Mouse (Mus musculus): ENCODE results near the gene Coa4.

Coa4 gene

DNA sequence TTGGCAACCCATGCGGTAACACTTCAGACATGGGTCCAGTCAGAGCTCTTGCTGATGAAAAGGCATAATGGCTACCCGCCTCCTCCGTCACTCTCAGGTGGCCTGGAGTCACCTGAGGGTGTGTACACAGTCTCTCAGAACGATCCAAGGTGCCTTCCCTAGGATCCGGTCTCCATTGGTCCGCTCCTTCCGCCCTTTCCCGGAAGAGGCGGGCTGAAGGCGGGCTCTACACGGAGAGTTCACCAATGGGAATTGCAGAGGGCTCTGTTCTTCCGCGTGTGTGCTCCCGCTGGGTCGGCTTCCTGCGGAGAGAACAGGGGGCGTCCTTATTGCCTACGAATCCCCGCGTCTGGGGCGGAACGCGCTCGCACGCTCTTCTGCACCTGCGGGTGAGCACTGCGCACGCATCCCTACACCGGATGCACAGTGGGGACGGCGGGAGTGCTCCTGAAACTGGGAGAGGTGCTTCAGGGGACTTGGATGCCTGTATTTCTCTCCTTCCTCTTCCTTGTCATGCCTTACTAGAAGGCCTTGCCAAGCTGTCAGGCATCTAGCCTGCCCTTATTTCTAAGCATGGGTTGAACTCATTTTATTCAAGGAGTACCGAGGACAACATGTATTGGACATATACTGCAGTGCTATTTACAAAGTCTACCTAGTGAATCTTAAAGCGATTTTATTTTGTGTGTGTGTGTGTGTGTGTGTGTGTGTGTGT is at the start of gene Coa4:
Gene Coa4, plus strand, starts transcription at position 268 of the 715 bp plus-strand sequence.
- DNase-seq (ENCODE audit: low spot score in 2 of 2): peak; percentile 78 to 79

GRCm38 (mm10) chr7:100487301-100487700 is 49.6 kb upstream of the Coa4 start:
- DNase-seq (ENCODE audit: low spot score in 2 of 2): no peak

DNA sequence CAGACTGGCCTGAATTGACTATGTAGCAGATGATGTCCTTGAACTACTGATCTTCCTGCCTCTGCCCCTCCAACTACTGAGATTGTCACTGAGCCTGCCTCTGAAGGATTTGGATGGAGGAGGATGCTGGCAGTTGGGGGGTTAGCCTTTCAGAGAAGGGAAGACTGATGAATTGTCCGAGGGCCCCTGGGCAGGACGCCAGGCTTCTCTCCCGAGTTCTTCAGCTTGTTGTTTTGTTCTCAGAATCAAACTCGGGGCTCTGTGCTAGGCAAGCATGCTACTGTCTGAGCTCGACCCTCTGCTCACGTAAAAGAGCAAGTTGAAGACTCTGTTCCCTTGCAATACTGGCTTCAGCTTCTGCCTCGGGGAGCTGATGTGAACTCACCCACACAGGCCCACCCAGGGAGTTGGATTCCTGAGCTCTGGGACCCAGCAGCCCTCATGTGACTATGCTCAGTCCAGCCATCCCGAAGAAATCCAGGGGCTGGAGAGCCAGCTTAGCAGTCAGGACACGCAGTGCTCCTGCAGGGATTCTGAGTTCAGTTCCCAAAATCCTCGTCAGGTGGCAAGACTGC is 48.3 kb upstream of the Coa4 start:
- no peak for DNase-seq (ENCODE audit: low spot score in 2 of 2)

DNA sequence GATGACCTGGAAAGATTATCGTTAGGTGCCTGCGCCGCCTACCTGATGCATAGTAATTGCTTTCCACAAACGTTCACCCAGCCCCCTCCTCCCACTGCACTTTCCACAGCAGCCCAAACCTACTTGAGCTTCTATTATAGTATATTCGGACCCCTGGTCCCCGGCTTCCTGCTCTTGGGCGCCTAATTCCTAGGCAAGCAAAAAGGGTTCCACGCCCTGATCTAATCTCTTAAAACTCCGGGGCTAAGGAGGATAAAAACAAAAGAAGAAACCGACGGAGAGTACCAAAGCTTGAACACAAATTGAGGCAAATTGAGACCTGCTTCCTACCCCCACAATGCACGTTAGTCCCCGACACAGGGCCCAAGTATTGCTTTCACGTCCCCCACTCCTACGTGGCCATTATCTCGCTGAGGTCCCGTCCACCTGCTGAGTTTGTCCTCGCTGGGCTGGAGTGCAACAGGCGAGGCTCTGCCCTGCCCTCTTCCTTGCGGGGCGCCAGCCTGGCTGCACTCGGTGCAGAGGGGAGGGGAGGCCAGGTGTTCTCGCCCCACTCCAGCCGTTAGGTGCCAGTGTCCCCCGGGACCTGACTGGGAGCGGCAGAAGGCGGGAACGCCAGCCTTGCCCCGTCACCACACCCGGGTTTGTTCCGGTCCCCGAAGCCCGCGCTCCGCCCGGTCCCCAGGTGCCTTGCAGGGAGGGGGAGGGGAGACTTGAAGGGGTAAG is 44.3 kb upstream of the Coa4 start:
- DNase-seq (ENCODE audit: low spot score in 2 of 2): no peak

GRCm38 (mm10) chr7:100493117-100493483 is 43.8 kb upstream of the Coa4 start, which contains the start of gene Ucp2:
Gene Ucp2, plus strand, starts transcription at chr7:100493337.
- DNase-seq (ENCODE audit: low spot score in 2 of 2): peak; percentile 86 to 89

DNA sequence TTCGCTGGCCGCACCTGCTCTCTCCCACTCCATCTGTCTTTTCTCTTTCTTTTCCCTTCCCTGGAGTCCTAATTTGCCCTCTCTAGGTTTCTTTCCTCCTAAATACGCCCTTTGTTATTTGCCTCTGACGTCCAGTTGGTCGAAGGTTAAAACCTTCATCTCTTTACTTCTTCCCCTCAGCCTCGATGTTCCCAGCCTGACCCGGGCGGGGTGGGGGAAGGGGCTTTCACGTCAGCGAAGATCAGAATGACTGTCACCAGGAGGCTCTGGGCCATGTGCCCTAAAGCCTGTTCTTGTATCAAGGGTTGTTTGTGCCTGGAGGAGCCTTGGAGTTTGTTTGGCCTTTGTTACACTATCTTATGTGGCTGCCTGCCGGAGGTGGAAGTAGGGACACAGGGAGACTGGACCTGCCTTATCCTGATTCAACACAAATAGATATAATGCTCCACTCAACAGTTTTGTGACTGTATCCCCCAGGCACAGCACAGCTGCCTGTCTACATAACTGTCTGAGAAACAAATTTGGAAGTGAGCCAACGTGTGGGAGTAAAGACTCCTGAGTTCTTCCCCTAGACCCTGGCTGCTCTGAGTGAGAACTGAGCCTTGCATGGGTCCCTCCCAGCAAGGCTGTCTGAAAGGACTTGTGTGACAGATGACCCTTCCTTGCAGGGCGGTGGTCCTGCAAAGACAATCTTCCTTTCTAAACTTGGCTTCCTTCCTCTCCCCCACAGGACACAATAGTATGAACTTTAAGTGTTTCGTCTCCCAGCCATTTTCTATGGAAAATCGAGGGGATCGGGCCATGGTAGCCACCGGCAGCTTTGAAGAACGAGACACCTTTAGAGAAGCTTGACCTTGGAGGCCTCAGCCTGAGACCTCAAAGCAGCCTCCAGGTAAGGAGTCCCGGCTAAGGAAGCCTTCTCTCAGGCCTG is 43.1 kb upstream of the Coa4 start:
- no peak for DNase-seq (ENCODE audit: low spot score in 2 of 2)

DNA sequence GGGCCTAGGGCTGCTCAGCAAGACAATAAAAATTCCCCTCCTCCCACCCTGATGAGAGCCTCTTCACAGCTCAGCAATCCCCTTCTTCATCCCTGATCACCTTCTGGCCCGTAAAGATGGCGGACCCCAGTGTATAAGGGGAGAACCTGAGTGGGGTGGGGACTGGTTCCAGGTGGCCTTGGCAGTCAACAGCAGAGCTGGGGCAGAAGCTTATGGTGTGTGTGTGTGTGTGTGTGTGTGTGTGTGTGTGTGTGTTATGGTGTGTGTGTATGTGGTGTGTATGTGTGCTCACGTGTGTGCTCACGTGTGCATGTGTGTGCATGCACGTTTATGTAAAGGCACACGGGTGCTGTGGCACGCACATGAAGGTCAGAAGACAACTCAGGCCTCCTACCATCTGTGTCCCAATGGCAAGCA is 42.4 kb upstream of the Coa4 start:
- DNase-seq (ENCODE audit: low spot score in 2 of 2): no peak

- no peak for DNase-seq (ENCODE audit: low spot score in 2 of 2)
Measured at GRCm38 (mm10) chr7:100495042-100495441, 41.8 kb upstream of the Coa4 start.

DNA sequence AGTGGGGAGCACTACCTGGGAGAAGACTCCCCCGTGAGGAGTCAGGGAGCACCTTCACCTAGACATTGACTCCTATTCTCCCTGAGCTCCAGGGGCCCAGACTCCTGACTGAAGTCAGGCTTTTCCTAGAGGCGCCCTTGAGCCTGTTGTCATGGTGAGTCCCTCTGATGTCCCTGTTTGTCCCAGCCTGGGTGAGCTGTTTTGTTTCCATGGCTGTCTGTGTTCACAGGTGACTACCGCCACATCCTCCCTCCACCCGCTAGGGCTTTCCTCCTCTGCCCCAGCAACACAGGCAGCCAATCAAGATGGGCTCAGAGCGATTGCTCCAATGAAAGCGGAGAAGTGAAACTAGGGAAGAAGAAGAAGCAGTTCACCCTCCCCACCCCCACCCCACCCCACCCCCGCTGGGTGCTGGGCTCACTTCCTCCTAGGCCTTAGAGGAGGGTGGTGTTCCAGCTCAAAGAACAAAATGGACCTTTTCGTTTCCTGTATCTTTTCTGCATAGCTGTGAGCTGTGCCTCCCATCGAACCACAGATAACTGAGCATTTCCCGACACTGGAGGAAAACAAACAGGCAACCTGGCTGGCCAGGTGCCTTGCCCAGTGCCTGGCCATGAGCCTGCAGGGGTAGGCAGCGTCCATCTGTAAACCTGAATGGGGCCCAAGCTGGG is 41.2 kb upstream of the Coa4 start:
- DNase-seq (ENCODE audit: low spot score in 2 of 2): peak in 1 of 2 experiments; percentile 62

GRCm38 (mm10) chr7:100496371-100496770 is 40.5 kb upstream of the Coa4 start:
- no peak for DNase-seq (ENCODE audit: low spot score in 2 of 2)

- DNase-seq (ENCODE audit: low spot score in 2 of 2): no peak
Measured at GRCm38 (mm10) chr7:100496791-100497190, 40.1 kb upstream of the Coa4 start.

DNA sequence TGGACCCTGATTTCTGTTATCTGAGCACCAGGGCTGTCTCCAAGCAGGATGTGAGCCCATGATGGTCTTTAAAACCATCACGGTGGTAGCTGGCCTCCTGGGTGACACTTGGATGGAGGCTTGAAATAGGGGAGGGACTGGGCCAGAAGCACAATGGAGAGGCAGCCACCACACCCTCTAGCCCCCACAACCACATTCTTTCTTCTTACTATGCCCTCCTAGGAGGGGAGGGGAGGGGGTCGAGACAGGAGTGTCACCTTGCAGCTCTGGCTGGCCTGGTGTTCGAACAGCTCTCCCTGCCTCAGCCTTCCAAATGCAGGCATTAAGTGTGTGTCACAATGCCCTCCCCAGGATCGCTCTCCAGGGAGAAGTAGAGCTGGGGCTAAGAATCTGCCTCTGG is 39.5 kb upstream of the Coa4 start:
- no peak for DNase-seq (ENCODE audit: low spot score in 2 of 2)

- no peak for DNase-seq (ENCODE audit: low spot score in 2 of 2)
Measured at GRCm38 (mm10) chr7:100497982-100498381, 38.9 kb upstream of the Coa4 start.

- DNase-seq (ENCODE audit: low spot score in 2 of 2): no peak
Measured at GRCm38 (mm10) chr7:100499465-100499864, 37.4 kb upstream of the Coa4 start.

DNA sequence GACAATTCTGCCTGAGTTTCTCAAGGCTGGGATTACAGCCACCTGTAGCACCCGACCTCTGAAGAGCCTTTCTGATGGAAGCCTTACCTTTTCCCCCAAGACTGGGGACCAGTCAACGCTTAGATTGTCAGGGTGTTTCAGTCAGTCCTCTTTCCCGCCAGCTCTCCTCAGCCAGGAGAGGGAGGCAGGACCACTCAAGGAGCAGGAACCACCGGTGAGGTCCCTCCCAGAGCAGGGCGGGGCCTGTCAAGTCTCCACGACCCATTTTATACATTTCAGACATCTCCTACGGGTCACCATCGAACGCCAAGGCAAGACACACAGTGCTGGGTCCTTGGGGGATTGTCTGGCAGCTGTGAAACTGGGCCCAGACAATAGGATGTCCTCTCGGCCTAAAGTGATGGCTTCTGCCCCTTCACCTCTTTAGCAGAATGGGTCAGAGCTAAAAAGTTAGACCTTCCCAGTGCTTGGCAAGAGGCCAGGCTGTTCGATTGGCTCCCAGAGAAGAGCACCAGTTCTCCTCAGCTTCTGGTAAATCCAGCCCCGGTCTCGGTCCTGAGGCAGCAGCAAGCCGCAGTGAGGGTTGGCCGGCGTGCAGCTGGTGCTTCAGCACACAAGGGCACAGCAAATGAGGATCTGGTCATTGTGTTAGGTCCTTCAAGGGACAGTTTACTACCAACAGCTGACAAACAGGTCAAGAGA is 36.4 kb upstream of the Coa4 start:
- no peak for DNase-seq (ENCODE audit: low spot score in 2 of 2)

GRCm38 (mm10) chr7:100501027-100501843 is 35.6 kb upstream of the Coa4 start:
- DNase-seq (ENCODE audit: low spot score in 2 of 2): no peak

GRCm38 (mm10) chr7:100501844-100502373 is 35.0 kb upstream of the Coa4 start:
- DNase-seq (ENCODE audit: low spot score in 2 of 2): no peak

DNA sequence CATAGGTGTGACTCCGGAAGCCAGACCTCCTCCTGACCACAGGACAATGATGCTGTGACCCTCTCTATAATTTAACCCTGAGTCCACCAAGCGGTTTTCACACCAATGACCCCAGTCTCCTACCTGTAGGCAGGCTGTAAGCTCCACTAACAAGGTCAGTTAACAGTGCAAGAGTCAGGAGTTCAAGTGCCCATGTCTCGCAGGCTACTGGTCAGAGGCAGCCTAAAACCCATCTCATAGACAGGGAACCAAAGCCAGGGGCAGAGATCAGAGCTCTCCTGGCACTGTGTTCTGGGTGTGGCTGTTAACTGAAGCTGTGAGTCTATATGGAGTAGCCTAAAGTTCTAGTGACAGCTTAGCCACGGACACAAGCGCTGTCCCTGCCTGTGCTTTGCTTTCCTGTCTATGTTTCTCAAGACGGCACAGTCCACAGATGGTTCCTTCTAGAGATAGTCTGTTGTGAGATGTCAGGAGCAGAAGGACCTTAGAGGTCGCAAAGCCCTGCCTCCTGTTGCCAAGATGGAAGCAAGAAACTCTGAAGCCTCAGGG is 34.4 kb upstream of the Coa4 start:
- no peak for DNase-seq (ENCODE audit: low spot score in 2 of 2)

- DNase-seq (ENCODE audit: low spot score in 2 of 2): no peak
Measured at GRCm38 (mm10) chr7:100503076-100503475, 33.8 kb upstream of the Coa4 start.
